Mouse (Mus musculus) cerebellum, adult (tissue): ENCODE measurements around the gene Acoxl.

Source experiments
- ATAC-seq: cut with Nextera tagmentation; 2 replicates; pipeline ENCODE4 v1.9.2; 2017; ENCODE audit warnings: mild to moderate bottlenecking, moderate library complexity, mixed read lengths; ENCODE audit not compliant: insufficient number of reproducible peaks, low FRiP score, low TSS enrichment

The Acoxl gene

DNA sequence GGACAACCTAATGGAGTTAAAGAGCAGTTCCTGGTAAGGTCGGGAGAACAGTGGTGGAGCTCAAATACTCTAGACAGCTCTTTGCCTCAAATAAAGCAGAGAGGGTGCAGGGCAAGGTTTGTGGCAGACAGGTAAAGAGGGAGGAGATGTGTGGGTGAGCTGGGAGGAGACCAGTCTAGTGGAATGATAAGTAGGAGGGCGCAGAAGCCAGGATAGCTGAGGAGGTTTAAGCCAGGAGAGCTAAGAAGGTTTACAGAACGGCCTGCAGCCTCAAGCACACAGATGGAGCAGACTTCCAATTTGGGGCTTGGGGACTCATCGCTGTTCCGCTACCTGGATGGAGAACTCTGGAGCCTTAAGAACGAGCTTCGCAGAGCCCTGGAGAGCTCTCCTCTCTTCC, at the start of gene Acoxl:
Gene Acoxl, plus strand, starts transcription at position 301 of the 400 bp plus-strand sequence.
- no peak for ATAC-seq

- ATAC-seq = no peak
Measured at GRCm38 (mm10) chr2:127789138-127789537, 49.5 kb upstream of the Acoxl start.

DNA sequence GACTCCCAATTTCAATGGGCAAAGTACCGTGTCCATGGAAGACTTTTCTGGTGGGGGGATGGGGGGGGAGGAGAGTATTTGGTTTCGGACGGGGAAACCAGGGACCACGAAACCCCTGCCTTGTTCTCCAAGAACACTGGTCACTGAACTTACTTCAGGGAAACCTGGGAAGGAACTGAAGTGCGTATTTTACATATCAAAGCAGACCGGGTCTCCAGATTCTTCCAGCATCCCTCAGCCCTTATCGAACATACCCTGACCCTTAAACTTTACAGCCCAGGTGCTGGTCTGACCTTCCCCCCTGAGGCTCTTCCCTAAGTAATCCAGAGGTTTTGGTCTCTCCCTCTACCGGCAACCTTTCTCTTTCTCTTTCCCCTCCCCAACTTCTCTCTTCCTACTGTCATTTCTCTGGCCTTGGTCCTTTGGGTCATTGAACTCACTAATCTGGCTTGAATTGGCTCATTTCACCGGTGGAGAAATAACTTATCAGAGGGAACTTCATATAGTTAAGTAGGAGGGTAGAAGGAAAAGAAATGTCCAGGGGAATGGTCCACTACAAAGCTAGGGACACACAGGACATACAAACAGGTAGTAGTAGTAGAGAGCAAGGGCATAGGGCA, 48.9 kb upstream of the Acoxl start:
- ATAC-seq = no peak

GRCm38 (mm10) chr2:127791919-127792603, 46.6 kb upstream of the Acoxl start, which contains the start of gene Mtln:
TSS of gene Mtln (minus strand) at chr2:127792488.
- peak; percentile 97 for ATAC-seq

DNA sequence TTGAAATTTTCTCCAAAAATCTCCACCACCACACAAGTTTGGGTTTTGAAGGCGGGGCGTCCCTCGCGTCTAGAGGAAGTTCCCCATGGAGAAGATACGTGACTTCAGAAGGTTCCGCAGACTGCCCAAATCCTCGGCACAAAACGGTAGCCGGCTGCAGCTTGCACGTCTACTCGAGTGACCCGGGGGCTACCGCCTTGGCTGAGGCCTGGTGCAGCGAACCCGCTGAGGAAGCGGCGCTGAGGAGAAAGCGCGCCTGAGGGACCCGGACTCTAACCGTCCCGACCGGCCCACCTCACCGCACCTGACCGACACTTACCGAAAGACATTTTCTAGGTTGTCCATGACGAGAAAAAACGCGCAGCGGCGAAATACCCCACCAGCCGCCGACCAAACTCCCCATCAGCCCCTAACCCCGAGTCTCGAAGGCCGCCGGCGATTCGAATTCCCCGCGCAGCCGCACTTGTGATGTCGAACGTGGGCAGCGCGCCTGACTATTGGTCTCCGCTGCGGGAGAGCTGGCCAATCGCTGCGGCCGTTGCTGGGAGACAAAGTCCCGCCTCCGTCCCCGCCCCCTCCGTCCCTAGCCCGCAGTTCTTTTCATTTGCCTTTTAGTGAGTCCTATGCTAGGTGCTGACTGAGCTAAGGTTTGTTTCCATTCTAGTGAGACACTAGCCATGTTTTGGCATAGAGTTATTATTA, 7.1 kb upstream of the Acoxl start, which contains the start of gene Bub1:
Gene Bub1, minus strand, starts transcription at position 465 of the 702 bp plus-strand sequence.
- ATAC-seq = peak; percentile 91

- ATAC-seq = 0 out of 2 replicates have a peak, but pooled peaks have one; percentile 15
Measured at GRCm38 (mm10) chr2:127832103-127832832, 6.4 kb upstream of the Acoxl start.

GRCm38 (mm10) chr2:127832833-127833190, 5.9 kb upstream of the Acoxl start:
- no peak for ATAC-seq

DNA sequence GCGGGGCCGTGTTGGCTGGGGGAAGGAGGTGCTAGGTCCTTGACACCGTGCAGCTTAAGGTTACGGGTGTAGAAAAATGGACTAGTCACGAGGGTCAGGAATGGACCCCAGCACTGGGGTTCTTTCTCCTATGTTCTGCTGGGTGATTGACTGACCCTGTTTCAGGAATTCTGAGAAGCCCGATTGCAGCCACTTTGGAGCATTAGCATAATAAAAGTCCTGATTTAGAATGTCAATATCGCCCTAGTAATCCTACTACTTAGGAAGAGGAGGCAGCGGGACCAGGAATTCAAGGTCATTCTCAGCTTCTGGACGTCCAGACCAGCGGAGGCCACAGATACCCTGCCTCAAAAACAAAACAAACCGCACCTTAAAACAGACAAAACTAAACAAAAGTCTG, 749 bp downstream of the Acoxl start:
- ATAC-seq = no peak

GRCm38 (mm10) chr2:127841402-127841801, 2.7 kb downstream of the Acoxl start:
- ATAC-seq = no peak

GRCm38 (mm10) chr2:127842421-127842820, 3.7 kb downstream of the Acoxl start:
- no peak for ATAC-seq

DNA sequence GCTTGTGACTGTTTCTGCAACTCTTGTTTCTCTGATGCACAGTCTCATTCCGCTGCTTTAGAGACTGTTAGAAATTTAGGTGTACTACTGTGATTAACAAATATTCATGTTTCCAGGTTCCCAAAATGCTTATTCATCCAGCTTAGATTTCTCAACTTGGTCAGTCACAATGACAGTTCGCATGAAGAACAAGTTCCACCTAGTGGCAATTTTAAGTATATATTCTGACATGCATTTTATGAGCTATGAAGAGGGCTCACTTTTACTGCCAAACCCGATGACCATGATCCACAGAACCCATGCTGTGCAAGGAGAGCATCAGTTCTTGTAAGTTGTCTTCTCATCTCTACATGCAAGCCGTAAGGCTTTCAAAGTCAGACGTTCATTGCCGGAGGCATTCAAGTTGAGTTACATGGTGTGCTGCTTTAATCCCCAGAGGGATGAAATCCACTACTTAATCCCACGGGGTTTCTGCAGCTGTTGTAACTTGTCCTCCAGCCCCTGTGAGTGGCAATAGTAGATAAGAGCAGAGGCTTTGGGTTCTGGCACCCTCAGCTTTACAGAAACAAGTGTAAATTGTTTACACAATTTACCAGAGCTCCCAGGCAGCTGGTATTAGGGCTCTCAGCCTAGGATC, 6.8 kb downstream of the Acoxl start:
- ATAC-seq = peak; percentile 68; the same call in 1 of the 2 replicates

DNA sequence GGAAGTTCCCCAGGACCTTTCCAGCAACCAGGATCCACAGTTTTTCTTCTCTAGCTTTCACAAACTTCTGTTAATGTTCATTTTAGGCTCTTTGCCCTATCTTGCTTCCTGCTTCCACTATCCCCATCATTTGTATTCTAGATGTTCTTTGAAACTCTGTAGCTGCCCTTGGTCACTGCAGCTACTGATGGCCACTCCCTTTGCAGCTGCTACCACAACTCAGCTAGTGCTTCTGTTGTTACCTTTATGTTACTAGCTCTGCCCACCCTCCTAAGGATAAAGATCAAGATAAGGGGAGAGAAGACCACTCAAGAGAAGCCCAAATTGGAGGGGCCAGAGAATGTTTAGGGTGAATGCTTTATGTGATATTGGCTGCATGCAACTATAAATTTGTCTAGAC, 7.3 kb downstream of the Acoxl start:
- no peak for ATAC-seq

DNA sequence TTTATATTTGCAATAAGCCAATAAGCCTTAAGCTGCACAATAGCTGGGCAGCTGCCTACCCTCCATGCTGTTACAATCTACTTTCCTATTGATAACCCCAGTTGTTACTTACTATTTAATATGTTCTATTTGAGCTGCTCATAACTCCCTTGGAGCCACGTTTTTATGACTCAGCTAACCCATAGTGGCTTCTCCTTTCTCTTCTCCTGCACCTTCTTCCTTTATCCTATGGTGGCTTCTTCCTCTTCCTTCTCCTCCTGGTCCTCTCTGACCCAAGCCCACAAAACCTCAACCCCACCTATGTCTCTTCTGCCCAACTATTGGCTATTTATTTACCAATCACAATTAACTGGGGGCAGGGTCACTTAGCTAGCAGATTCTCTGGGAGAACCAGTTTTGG, 7.9 kb downstream of the Acoxl start:
- ATAC-seq = no peak

DNA sequence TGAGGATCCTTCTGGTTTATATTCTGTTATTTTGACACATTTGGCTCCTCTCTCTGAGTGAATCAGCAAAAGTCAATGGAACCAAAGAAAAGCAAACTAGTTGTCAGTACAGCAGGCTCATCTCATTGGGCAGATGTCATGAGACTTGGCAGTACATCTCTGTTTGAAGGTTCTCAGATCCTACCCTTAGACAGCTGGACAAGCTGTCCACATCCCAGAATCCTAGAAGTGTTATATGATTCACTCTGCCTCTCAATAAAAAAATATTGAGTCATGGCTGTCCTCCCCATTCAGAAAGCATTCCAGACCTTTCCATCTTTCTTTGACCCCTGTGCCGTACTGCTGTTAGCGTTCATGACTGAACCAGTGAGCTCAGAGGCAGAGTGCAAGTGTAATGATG, 11.7 kb downstream of the Acoxl start:
- ATAC-seq = no peak

- ATAC-seq = peak; percentile 97
Measured at GRCm38 (mm10) chr2:127854332-127854991, 15.8 kb downstream of the Acoxl start.

GRCm38 (mm10) chr2:127864381-127864780, 25.7 kb downstream of the Acoxl start:
- no peak for ATAC-seq

DNA sequence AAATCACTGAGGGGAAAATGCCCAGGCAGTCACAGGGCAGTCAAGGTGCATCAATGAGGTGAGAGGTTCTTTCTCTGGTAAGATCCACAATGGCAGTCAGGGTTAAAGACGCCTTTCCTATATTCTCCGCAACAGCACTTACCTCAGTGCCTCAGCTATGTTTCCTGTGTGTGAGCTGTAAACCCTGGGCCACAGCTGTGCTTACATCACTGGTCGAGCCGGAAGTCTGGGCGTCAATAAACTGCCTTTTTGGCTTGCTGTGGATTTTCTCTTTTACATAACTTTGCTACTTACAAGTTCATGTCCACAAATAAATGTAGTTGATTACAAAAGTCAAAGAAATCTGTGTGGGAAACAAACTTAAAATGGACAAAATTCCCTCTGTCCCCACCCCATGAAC, 42.4 kb downstream of the Acoxl start:
- ATAC-seq = no peak

GRCm38 (mm10) chr2:127889432-127889831, 50.8 kb downstream of the Acoxl start:
- peak; percentile 61 for ATAC-seq

DNA sequence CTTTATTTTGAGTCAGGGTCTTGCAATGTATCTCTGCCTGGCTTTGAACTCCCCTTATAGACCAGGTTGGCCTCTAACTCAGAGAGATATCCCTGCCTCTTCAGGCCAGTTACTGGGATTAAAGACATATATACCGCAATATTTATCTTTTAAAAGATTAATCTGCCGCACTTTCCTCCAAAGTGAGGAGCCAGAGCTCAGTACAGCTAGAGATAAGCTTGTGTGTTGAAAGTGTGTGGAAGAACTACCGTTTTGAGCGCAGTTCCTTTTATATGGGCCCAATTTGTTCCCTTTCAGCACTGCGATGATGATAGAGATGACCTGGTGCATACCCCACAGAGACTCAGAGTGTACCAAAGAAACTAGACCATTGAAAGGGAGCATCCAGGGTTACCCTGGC, 51.3 kb downstream of the Acoxl start:
- ATAC-seq = no peak

DNA sequence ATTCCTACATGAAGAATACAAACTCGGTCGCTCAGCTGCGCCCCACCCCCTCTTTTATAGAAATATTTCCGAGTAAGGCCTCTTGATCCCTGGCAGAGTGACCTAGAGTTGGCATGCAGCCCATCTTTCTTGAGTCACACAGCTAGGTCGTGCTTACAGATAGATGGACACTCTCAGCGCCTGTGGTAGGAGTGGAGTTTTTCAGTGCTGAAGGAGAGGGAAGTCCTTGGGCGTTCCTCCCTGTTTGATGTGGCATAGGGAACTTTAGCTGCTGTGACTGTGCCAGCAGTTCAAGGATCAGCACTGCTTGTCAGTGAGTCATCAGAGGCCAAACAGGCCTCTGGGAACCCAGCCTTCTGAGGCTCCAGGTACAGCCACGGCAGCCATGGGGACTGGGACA, 51.9 kb downstream of the Acoxl start:
- no peak for ATAC-seq
